Mouse (Mus musculus): ENCODE measurements around the gene Tas1r1.
A peak's percentile ranks its signal among the peaks of the same experiment; 100 is the strongest.

The Tas1r1 gene

GRCm38 (mm10) chr4:151988342-151989109, 49.8 kb downstream of the Tas1r1 start, which contains the start of gene Thap3:
Gene Thap3, minus strand, starts transcription at chr4:151988997.
- DNase-seq (ENCODE audit: low read depth, low spot score): peak; percentile 59

DNA sequence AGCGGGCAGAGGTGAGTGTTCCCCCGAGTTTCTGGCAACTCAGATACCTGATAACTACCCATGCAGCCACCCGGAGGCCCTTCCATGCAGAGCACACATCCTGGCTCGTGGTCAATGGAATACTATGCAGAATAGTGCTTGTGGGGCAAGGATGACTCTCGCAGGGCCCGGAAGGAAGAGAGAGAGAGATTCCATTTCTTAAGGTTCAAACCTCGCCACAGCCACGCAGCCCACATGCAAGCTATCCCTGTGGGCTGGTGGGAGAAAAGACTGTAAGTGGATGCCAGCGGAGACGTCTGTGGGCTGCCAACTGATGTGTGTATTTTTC, 50.4 kb downstream of the Tas1r1 start:
- DNase-seq (ENCODE audit: low read depth, low spot score): no peak

DNA sequence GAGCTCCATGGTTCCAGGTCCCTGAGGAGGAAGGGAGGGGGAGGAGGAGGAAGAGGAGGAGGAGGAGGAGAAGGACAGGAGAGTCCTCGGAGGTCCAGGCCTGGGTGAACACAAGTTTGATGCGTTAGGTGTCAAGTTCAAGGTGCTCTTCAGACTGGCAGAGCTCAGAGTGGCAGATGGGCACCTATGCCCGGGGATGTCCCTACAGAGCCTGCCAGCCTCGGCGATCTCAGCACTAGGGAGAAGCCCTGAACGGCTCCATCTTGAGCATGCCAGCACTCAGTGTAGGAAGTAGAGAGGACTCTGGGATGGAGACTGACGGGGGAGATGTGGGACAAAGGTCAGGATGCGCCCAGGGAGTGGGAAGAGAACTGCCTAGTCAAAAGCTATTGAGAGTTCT, 51.7 kb downstream of the Tas1r1 start:
- DNase-seq (ENCODE audit: low read depth, low spot score): no peak

GRCm38 (mm10) chr4:151985886-151986285, 52.5 kb downstream of the Tas1r1 start:
- DNase-seq (ENCODE audit: low read depth, low spot score): no peak

DNA sequence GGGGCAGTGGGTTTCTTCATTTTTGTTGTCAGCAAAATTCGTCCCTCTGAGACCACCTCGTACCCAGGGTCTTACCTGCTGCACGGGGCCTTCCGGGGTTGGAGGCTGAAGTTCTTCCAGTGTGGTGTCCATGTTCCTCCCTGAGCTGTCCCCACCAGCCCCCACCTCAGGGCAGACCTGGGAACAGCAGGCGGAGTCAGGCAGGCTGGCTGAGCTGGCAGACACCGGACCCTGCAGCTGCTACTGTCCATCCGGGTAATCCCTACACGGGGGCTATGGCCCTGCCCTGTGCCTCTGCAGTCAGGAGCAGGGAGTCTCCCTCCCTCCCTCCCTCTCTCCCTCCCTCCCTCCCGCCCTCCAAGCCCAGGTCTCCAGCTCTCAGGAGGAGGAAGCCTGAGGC, 54.8 kb downstream of the Tas1r1 start:
- DNase-seq (ENCODE audit: low read depth, low spot score): no peak

GRCm38 (mm10) chr4:151983043-151983442, 55.3 kb downstream of the Tas1r1 start:
- DNase-seq (ENCODE audit: low read depth, low spot score): no peak

DNA sequence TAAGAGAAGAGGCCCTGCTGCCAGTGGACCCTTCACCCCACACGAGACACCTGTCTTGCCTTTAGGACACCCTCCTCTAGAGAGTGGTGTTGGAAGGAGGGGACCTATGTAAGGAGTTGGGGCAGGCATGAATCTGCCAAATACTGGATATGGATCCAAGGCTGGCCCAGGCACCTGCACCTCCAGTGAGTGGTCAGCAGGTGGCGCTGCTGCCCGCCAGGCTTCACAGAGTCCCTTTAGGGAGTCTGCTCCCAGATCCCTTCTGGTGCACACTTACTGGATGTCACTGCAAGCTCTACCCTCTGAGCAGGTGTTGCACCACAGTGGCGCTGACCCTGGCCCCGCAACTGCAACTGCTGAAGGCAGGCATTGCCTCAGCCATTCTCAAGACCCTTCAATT, 57.0 kb downstream of the Tas1r1 start:
- peak; percentile 76 for DNase-seq (ENCODE audit: low read depth, low spot score)

DNA sequence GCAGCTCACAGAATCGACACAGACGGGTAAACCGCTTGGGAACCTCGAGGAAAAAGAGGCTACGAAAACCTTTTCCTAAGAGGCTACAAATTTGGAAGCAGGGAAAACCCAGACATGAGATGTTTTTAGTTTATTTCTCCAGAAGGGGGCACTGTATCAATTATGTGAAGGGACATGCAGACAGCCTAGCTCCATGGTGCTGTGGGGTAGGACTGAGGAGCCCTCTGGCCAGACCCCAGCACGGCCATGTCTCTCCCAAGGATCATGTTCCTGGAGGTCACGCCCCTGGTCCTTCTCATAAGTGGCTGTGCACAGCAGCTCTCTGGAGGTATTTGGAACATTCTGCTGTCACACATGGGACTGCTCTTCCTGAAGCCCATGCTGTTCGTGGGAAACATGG, 57.7 kb downstream of the Tas1r1 start:
- no peak for DNase-seq (ENCODE audit: low read depth, low spot score)
